Mouse (Mus musculus): ENCODE data around the gene Tab2.
"Not testable (repeated sequence)": the region's sequence is repeated elsewhere in the genome, so short reads cannot be mapped to it uniquely, and the experiment has no call there.

Gene Tab2

GRCm38 (mm10) chr10:7888256-7888868 lies 67.7 kb downstream of the Tab2 start:
- no peak for DNase-seq (ENCODE audit: low spot score)

- DNase-seq (ENCODE audit: low spot score): no peak
Measured at GRCm38 (mm10) chr10:7883524-7883923, 72.5 kb downstream of the Tab2 start.

- no peak for DNase-seq (ENCODE audit: low spot score)
Measured at GRCm38 (mm10) chr10:7881971-7882370, 74.1 kb downstream of the Tab2 start.

GRCm38 (mm10) chr10:7880283-7880682 lies 75.7 kb downstream of the Tab2 start:
- not testable (repeated sequence) for DNase-seq (ENCODE audit: low spot score)

- no peak for DNase-seq (ENCODE audit: low spot score)
Measured at GRCm38 (mm10) chr10:7874194-7874593, 81.8 kb downstream of the Tab2 start.

GRCm38 (mm10) chr10:7871381-7872020 lies 84.5 kb downstream of the Tab2 start:
- DNase-seq (ENCODE audit: low spot score): no peak

GRCm38 (mm10) chr10:7870571-7871315 lies 85.3 kb downstream of the Tab2 start:
- DNase-seq (ENCODE audit: low spot score): no peak

GRCm38 (mm10) chr10:7869746-7870145 lies 86.3 kb downstream of the Tab2 start:
- DNase-seq (ENCODE audit: low spot score): no peak

GRCm38 (mm10) chr10:7867666-7868030 lies 88.4 kb downstream of the Tab2 start:
- DNase-seq (ENCODE audit: low spot score): no peak

- DNase-seq (ENCODE audit: low spot score): no peak
Measured at GRCm38 (mm10) chr10:7866762-7867665, 89.0 kb downstream of the Tab2 start.

- no peak for DNase-seq (ENCODE audit: low spot score)
Measured at GRCm38 (mm10) chr10:7864806-7865205, 91.2 kb downstream of the Tab2 start.

GRCm38 (mm10) chr10:7864184-7864583 lies 91.8 kb downstream of the Tab2 start:
- no peak for DNase-seq (ENCODE audit: low spot score)

- DNase-seq (ENCODE audit: low spot score): no peak
Measured at GRCm38 (mm10) chr10:7863411-7863810, 92.6 kb downstream of the Tab2 start.

- DNase-seq (ENCODE audit: low spot score): no peak
Measured at GRCm38 (mm10) chr10:7861937-7862657, 93.9 kb downstream of the Tab2 start.

- no peak for DNase-seq (ENCODE audit: low spot score)
Measured at GRCm38 (mm10) chr10:7861259-7861936, 94.6 kb downstream of the Tab2 start.

GRCm38 (mm10) chr10:7860494-7860893 lies 95.5 kb downstream of the Tab2 start:
- DNase-seq (ENCODE audit: low spot score): no peak

All from ovary, postnatal 10 days (tissue).